Mouse (Mus musculus) MEL (cell line): ENCODE data around the gene Pde4a. TPM values are rescaled to one million over a fixed set of nuclear protein-coding genes. Genes with fewer than 3 reads are reported as not detected.

Experiments
- DNase-seq: peaks from one replicate; pipeline ENCODE4 v3.0.0; 2011; ENCODE audit warnings: low read depth, low spot score
- H3K27ac ChIP-seq: 2 replicates; pipeline ENCODE4 v1.5.1; 2012; ENCODE audit warnings: low read depth, mild to moderate bottlenecking, control low read depth, low read length, moderate library complexity; ENCODE audit not compliant: control insufficient read depth
- H3K27me3 ChIP-seq, 2 experiments: fragments of 150-350 bp in 1 of 2; sonication (generic) in 1 of 2; 2 replicates each; pipeline ENCODE4 v1.6.1; 2012; ENCODE audit warnings: low read length in 2 of 2, mild to moderate bottlenecking in 2 of 2, improper control_type of control experiment in 1 of 2, moderate library complexity in 1 of 2; ENCODE audit not compliant: insufficient read depth in 2 of 2, control insufficient read depth in 1 of 2
- H3K36me3 ChIP-seq, 2 experiments: 2 replicates each; pipeline ENCODE4 v1.6.1; 2012 to 2014; ENCODE audit warnings: low read length in 2 of 2, improper control_type of control experiment in 1 of 2, inconsistent platforms in 1 of 2, mild to moderate bottlenecking in 1 of 2; ENCODE audit not compliant: insufficient read depth in 2 of 2, control insufficient read depth in 1 of 2
- H3K4me1 ChIP-seq, 2 experiments: fragments of 150-350 bp in 1 of 2; sonication (generic) in 1 of 2; 2 replicates each; pipeline ENCODE4 v1.6.1; 2012; ENCODE audit warnings: low read length in 2 of 2, improper control_type of control experiment in 1 of 2, mild to moderate bottlenecking in 1 of 2; ENCODE audit not compliant: insufficient read depth in 2 of 2, control insufficient read depth in 1 of 2
- H3K4me3 ChIP-seq, 2 experiments: fragments of 150-350 bp in 1 of 2; sonication (generic) in 1 of 2; 2 replicates each; pipeline ENCODE4 v1.5.1; 2012; ENCODE audit warnings: low read depth in 2 of 2, low read length in 2 of 2, mild to moderate bottlenecking in 2 of 2, moderate library complexity in 2 of 2, control low read depth in 1 of 2, improper control_type of control experiment in 1 of 2; ENCODE audit not compliant: control insufficient read depth in 1 of 2, insufficient read depth in 1 of 2
- H3K79me2 ChIP-seq: 2 replicates; pipeline ENCODE4 v1.6.1; 2012; ENCODE audit warnings: mild to moderate bottlenecking, low read length, moderate library complexity; ENCODE audit not compliant: control insufficient read depth, poor library complexity, insufficient read depth
- H3K9ac ChIP-seq: 2 replicates; pipeline ENCODE4 v1.6.1; 2012; ENCODE audit warnings: low read depth, mild to moderate bottlenecking, control low read depth, low read length, moderate library complexity; ENCODE audit not compliant: control insufficient read depth, poor library complexity, severe bottlenecking
- H3K9me3 ChIP-seq: fragments of 150-350 bp; sonication (generic); replicated peaks from 2 replicates; pipeline ENCODE4 v1.6.1; 2012; ENCODE audit warnings: mild to moderate bottlenecking, low read length, improper control_type of control experiment, moderate library complexity; ENCODE audit not compliant: insufficient read depth
- BHLHE40 ChIP-seq: IDR thresholded peaks from 2 replicates; pipeline ENCODE4 v1.6.1; 2012; ENCODE audit warnings: low read depth, mild to moderate bottlenecking, inconsistent platforms, low read length, improper control_type of control experiment, borderline replicate concordance
- CHD2 ChIP-seq: IDR thresholded peaks from 2 replicates; pipeline ENCODE4 v1.6.1; 2011; ENCODE audit warnings: low read length, improper control_type of control experiment
- ETS1 ChIP-seq: IDR thresholded peaks from 2 replicates; pipeline ENCODE4 v1.6.1; 2012; ENCODE audit warnings: low read depth, mild to moderate bottlenecking, inconsistent platforms, low read length, improper control_type of control experiment, moderate library complexity
- GABPA ChIP-seq: IDR thresholded peaks from 2 replicates; pipeline ENCODE4 v1.6.1; 2012; ENCODE audit warnings: low read depth, mild to moderate bottlenecking, inconsistent platforms, low read length, improper control_type of control experiment, moderate library complexity
- HCFC1 ChIP-seq: IDR thresholded peaks from 2 replicates; pipeline ENCODE4 v1.6.1; 2012; ENCODE audit warnings: low read depth, mild to moderate bottlenecking, inconsistent platforms, low read length, improper control_type of control experiment, moderate library complexity
- KAT2A ChIP-seq: conservative IDR thresholded peaks from 2 replicates; pipeline ENCODE4 v1.6.1; 2012; ENCODE audit warnings: low read depth, low read length, improper control_type of control experiment, inconsistent platforms
- MAFK ChIP-seq: IDR thresholded peaks from 2 replicates; pipeline ENCODE4 v1.6.1; 2011; ENCODE audit warnings: low read depth, mild to moderate bottlenecking, low read length, improper control_type of control experiment, borderline replicate concordance
- MAZ ChIP-seq: IDR thresholded peaks from 2 replicates; pipeline ENCODE4 v1.6.1; 2012; ENCODE audit warnings: low read depth, mild to moderate bottlenecking, inconsistent platforms, low read length, improper control_type of control experiment
- MEF2A ChIP-seq: IDR thresholded peaks from 2 replicates; pipeline ENCODE4 v1.6.1; 2014; ENCODE audit warnings: low read depth, mild to moderate bottlenecking, inconsistent platforms, low read length, improper control_type of control experiment; ENCODE audit not compliant: poor library complexity, insufficient replicate concordance, severe bottlenecking; ENCODE audit errors: extremely low read depth
- MXI1 ChIP-seq: IDR thresholded peaks from 2 replicates; pipeline ENCODE4 v1.6.1; 2011; ENCODE audit warnings: mild to moderate bottlenecking, low read depth, low read length, improper control_type of control experiment
- MYC ChIP-seq: IDR thresholded peaks from 2 replicates; pipeline ENCODE4 v1.6.1; 2011; ENCODE audit warnings: low read depth, mild to moderate bottlenecking, low read length, improper control_type of control experiment, moderate library complexity
- NRF1 ChIP-seq: IDR thresholded peaks from 2 replicates; pipeline ENCODE4 v1.6.1; 2014; ENCODE audit warnings: low read depth, mild to moderate bottlenecking, inconsistent platforms, low read length, improper control_type of control experiment, moderate library complexity; ENCODE audit not compliant: poor library complexity, insufficient read depth, severe bottlenecking
- POLR2A ChIP-seq, 2 experiments: IDR thresholded peaks; 2 replicates each; pipeline ENCODE4 v1.6.1; 2011 to 2012; ENCODE audit warnings: low read length in 2 of 2, mild to moderate bottlenecking in 2 of 2, control low read depth in 1 of 2, improper control_type of control experiment in 1 of 2, low read depth in 1 of 2, moderate library complexity in 1 of 2; ENCODE audit not compliant: control insufficient read depth in 1 of 2, insufficient read depth in 1 of 2, poor library complexity in 1 of 2
- POLR2AphosphoS2 ChIP-seq: IDR thresholded peaks from 2 replicates; pipeline ENCODE4 v1.6.1; 2011; ENCODE audit warnings: low read length, improper control_type of control experiment
- POLR2AphosphoS5 ChIP-seq: IDR thresholded peaks from 2 replicates; pipeline ENCODE4 v1.6.1; 2012; ENCODE audit warnings: low read depth, borderline replicate concordance, mild to moderate bottlenecking, inconsistent platforms, low read length, moderate library complexity, mixed read lengths
- RAD21 ChIP-seq: IDR thresholded peaks from 2 replicates; pipeline ENCODE4 v1.6.1; 2011; ENCODE audit warnings: mild to moderate bottlenecking, low read depth, low read length, improper control_type of control experiment
- SIN3A ChIP-seq: IDR thresholded peaks from 2 replicates; pipeline ENCODE4 v1.6.1; 2012; ENCODE audit warnings: low read length, improper control_type of control experiment, inconsistent platforms
- TAL1 ChIP-seq: IDR thresholded peaks from 2 replicates; pipeline ENCODE4 v1.6.1; 2012; ENCODE audit warnings: mild to moderate bottlenecking, inconsistent platforms, low read length, moderate library complexity, mixed read lengths
- TCF12 ChIP-seq: IDR thresholded peaks from 2 replicates; pipeline ENCODE4 v1.6.1; 2014; ENCODE audit warnings: low read depth, mild to moderate bottlenecking, inconsistent platforms, low read length, improper control_type of control experiment, moderate library complexity
- UBTF ChIP-seq: IDR thresholded peaks from 2 replicates; pipeline ENCODE4 v1.6.1; 2012; ENCODE audit warnings: low read depth, mild to moderate bottlenecking, inconsistent platforms, low read length, improper control_type of control experiment, moderate library complexity, borderline replicate concordance; ENCODE audit not compliant: insufficient read depth
- USF1 ChIP-seq: IDR thresholded peaks from 2 replicates; pipeline ENCODE4 v1.6.1; 2014; ENCODE audit warnings: low read depth, mild to moderate bottlenecking, inconsistent platforms, low read length, improper control_type of control experiment, moderate library complexity
- USF2 ChIP-seq, 2 experiments: IDR thresholded peaks; 2 replicates each; pipeline ENCODE4 v1.6.1; 2011 to 2012; ENCODE audit warnings: improper control_type of control experiment in 2 of 2, low read length in 2 of 2, borderline replicate concordance in 1 of 2, inconsistent platforms in 1 of 2, low read depth in 1 of 2, mild to moderate bottlenecking in 1 of 2; ENCODE audit not compliant: insufficient read depth in 1 of 2
- ZC3H11A ChIP-seq: IDR thresholded peaks from 2 replicates; pipeline ENCODE4 v1.6.1; 2012; ENCODE audit warnings: low read depth, mild to moderate bottlenecking, inconsistent platforms, low read length, improper control_type of control experiment
- ZNF384 ChIP-seq: IDR thresholded peaks from 2 replicates; pipeline ENCODE4 v1.6.1; 2012; ENCODE audit warnings: low read depth, mild to moderate bottlenecking, inconsistent platforms, low read length, improper control_type of control experiment
- polyA plus RNA-seq, 2 experiments: library from polyadenylated mRNA; stranded (reverse) in 1 of 2; unstranded in 1 of 2; fragments of >175 nt in 1 of 2; fragments of >200 nt in 1 of 2; gene quantifications; 2 replicates each; pipeline versions ENCODE4 v1.2.1 to v1.2.4; 2012; ENCODE audit warnings: low replicate concordance in 2 of 2, low read depth in 1 of 2; ENCODE audit not compliant: insufficient read length in 2 of 2, insufficient read depth in 1 of 2, missing spikeins in 1 of 2
- total RNA-seq: library from RNA; depleted of rRNA; stranded (reverse); fragments of 300-350 nt; gene quantifications from 2 replicates; pipeline ENCODE4 v1.2.3, GENCODE M21; 2012

Gene Pde4a
- total and polyA plus RNA-seq, 3 experiments, result 16.6 to 53.9 (median 45.6) TPM

DNA sequence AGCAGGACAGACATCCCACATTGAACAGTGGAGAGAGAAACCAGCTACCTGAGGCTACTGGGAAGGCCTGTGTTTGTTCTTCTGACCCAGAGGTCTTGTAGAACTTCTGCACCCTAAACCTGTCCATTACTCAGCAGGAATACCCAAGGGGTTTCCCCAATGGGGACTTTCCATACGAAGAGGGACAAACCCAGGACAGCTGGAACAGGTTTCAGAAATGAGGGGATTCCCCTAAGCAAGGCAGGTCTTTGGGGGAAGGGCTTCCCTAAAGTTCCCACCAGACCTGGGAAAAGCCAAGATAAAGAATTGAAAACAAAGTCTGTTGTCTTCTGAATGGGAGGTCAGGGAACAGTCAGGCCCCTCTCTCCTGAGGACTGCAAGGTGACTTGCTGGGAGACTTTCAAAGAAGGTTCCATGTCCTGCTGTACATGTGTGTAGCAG lies 29.6 kb upstream of the Pde4a start:
- no peaks in the 10 kb centered on the region for H3K9me3 ChIP-seq
- H3K9ac ChIP-seq, result no peak overlapping the region
- no peak overlapping the region; the same call in 1 of the 2 replicates for H3K27ac ChIP-seq
- TF ChIP-seq ZC3H11A (no peak), ETS1 (no peak), TAL1 (no peak), CHD2 (no peak), MXI1 (no peak), GABPA (no peak), RAD21 (no peak), KAT2A (no peak), USF1 (no peak), MEF2A (no peak), HCFC1 (no peak), POLR2A (IDR thresholded peaks at IDR 0.05; ENCODE audit: control insufficient read depth in 1 of 2, insufficient read depth in 1 of 2, low read depth in 1 of 2, low read length in 2 of 2, poor library complexity in 1 of 2) (no peak)
- peaks cover 4 to 26% of the 10 kb centered on the region in 2 experiments for H3K4me1 ChIP-seq
- no peaks in the 10 kb centered on the region for H3K27me3 ChIP-seq
- no peaks in the 10 kb centered on the region; the same call in 1 of the 2 replicates for H3K79me2 ChIP-seq
- peaks cover 22 to 23% of the 10 kb centered on the region in 2 experiments for H3K36me3 ChIP-seq
- no peak for DNase-seq
- no peak overlapping the region for H3K4me3 ChIP-seq

DNA sequence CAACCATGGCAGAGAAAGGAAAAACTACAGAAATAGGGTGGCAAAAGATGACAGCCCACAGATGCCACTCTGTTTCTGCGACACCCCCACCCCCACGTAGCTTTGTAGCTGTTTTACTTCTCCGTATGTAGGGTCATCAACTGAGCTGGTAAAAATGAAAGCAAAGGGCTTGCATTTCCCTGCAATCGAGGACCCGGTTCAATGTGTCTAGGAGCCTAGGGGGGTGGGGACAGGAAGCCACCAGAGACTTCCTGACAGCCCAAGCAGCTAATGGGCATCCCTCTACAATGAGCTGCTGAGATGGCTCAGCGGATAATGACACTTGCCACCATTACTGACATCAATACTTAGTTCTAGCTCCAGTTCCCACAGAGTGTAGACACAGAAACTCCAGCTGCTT lies 29.1 kb upstream of the Pde4a start:
- H3K9me3 ChIP-seq, result no peaks in the 10 kb centered on the region
- TF ChIP-seq KAT2A (no peak), SIN3A (no peak), ETS1 (no peak), MXI1 (no peak), TCF12 (no peak), MYC (no peak), ZNF384 (no peak), POLR2AphosphoS2 (no peak), BHLHE40 (no peak), NRF1 (no peak), POLR2AphosphoS5 (no peak), UBTF (no peak), GABPA (no peak), RAD21 (no peak), MAFK (no peak), CHD2 (no peak), TAL1 (no peak), POLR2A (IDR thresholded peaks at IDR 0.05; ENCODE audit: control insufficient read depth in 1 of 2, insufficient read depth in 1 of 2, low read depth in 1 of 2, low read length in 2 of 2, poor library complexity in 1 of 2) (no peak), USF2 (IDR thresholded peaks at IDR 0.05; ENCODE audit: borderline replicate concordance in 1 of 2, insufficient read depth in 1 of 2, low read depth in 1 of 2, low read length in 2 of 2) (no peak), MAZ (no peak)
- TF ChIP-seq, all 39 proteins: peak for 0
- no peak for DNase-seq
- Histone ChIP-seq H3K79me2 (no peaks in the 10 kb centered on the region), H3K27ac (no peak overlapping the region; the same call in 1 of the 2 replicates), H3K36me3 (peaks cover 22 to 27% of the 10 kb centered on the region in 2 experiments), H3K27me3 (no peaks in the 10 kb centered on the region), H3K4me1 (peaks cover 4 to 26% of the 10 kb centered on the region in 2 experiments), H3K4me3 (no peak overlapping the region), H3K9ac (no peak overlapping the region)
